Mouse (Mus musculus) ES-E14 (cell line): Measurements from ENCODE around the gene Igfbp6.

Experiments used
- HCFC1 ChIP-seq: IDR thresholded peaks from 2 replicates; pipeline ENCODE4 v1.6.1; 2012; ENCODE audit warnings: low read length, inconsistent platforms, borderline replicate concordance; ENCODE audit not compliant: insufficient read depth
- ZC3H11A ChIP-seq: IDR thresholded peaks from 2 replicates; pipeline ENCODE4 v1.6.1; 2012; ENCODE audit warnings: low read depth, mild to moderate bottlenecking, inconsistent platforms, low read length, borderline replicate concordance

DNA sequence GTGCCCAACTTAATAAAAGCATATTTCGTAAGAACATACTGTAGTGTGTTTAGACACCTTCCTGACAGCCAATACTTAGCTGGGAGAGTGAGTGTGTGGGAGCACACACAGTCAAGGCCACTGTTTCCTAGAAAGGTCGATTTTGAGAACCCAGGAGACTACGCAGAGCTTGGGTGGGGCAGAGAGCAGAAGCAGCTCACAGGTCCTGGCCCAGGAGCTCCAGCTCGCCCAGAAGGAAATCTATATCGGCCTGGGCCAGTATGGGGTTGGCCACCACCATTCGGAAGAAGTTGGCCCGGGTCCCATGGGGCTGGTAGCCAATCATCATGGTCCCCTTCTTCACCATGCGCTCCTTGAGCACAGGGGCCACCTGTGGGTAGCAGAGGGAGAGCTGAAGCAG lies 33.3 kb downstream of the Igfbp6 start:
- TF ChIP-seq HCFC1 (no peak), ZC3H11A (no peak)
